Mouse (Mus musculus): ENCODE data around the gene Trim8.

Trim8 gene

GRCm38 (mm10) chr19:46504085-46504552 lies 2.6 kb downstream of the Trim8 start:
- 0% methylated on average over 4 of the region's 4 CpGs for WGBS

GRCm38 (mm10) chr19:46504822-46505417 lies 3.4 kb downstream of the Trim8 start:
- WGBS: 35% methylated on average over 9 of the region's 9 CpGs

- WGBS: 50% methylated on average over 8 of the region's 8 CpGs
These were observed 4.3 kb downstream of the Trim8 start for GRCm38 (mm10) chr19:46505646-46506371.

GRCm38 (mm10) chr19:46506372-46506717 lies 4.8 kb downstream of the Trim8 start:
- 24% methylated on average over 3 of the region's 3 CpGs for WGBS

- 41% methylated on average over 8 of the region's 8 CpGs for WGBS
These were observed 5.7 kb downstream of the Trim8 start for GRCm38 (mm10) chr19:46507181-46507581.

GRCm38 (mm10) chr19:46507806-46508205 lies 6.3 kb downstream of the Trim8 start:
- 39% methylated on average over 1 of the region's 1 CpGs for WGBS

DNA sequence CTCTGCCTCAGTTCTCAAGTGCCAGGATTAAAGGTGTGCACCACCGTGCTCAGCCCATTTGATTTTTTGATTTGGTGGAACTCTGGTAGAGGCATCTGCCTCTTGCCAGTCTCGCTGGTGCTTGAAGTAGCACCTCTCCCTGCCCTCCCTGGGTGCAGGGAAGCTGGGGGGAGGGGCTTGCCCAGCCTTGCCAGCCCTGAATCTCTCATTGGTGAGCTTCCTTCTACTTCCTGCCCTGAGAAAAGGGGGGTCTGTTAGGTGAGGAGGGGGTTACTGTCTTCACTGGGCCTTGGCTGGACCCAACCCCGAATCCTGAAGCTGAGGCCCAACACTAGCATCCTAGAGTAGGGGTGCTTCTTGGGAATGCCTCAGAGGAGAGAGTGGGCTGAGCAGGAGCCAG lies 7.2 kb downstream of the Trim8 start:
- 49% methylated on average over 3 of the region's 3 CpGs for WGBS

DNA sequence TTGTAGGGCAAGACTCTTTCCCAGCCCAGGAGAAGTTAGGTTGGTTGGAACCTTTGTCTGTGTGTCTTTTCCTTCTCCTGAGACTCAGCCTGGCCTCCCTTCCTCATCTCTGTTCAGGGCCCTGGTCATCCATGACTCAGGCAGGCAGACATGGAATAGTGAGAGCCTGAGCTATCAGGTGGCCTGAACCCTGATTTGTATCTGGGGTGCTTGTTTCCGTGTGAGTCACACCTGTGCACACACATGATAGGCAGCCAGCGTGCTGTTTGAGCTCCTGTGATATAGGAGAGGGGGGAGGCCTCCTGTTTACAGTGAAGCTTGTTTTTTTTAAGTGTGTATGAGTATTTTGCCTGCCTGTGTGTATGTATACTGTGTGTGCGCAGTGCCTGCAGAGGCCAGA lies 7.7 kb downstream of the Trim8 start:
- WGBS: 70% methylated on average over 3 of the region's 3 CpGs

DNA sequence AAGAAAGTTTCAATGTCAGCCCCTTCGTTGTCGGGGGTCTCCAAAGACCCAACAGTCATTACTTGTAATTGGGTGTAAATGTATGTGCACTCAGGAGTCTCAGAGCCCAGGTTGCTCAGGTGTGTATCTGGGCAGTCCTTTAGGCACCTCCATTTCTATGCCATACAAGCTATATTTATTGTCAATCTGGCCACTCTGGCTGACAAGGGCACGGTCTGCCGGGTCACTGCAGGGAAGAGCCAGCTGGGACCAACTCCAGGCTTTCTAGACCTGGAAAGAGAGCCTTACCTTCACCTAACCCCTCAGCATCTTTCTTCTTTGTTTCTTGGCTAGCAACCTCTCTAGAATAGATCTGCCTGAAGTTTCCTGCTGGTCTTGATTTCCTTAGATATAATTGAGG lies 8.2 kb downstream of the Trim8 start:
- WGBS: 62% methylated on average over 4 of the region's 4 CpGs

GRCm38 (mm10) chr19:46510401-46510800 lies 8.9 kb downstream of the Trim8 start:
- WGBS: 50% methylated on average over 5 of the region's 5 CpGs

DNA sequence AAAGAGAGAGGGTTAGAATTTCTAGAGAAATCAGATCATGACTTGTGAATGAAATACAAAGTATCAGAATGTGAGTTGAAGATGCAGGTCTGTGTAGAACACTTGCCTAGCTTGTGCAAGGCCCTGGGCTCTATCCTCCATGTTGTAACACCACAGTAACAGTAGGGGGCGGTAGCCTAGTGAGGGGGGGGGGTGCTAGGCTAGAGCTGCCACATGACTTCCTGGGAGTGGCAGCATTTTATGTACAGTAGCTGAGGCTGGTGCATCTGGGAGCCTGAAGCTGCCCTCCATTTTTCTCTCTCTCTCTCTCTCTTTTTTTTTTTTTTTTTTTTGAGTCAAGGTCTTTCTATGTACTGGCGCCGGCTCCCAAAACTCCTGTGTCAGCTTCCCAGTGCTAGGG lies 9.3 kb downstream of the Trim8 start:
- 46% methylated on average over 3 of the region's 3 CpGs for WGBS

DNA sequence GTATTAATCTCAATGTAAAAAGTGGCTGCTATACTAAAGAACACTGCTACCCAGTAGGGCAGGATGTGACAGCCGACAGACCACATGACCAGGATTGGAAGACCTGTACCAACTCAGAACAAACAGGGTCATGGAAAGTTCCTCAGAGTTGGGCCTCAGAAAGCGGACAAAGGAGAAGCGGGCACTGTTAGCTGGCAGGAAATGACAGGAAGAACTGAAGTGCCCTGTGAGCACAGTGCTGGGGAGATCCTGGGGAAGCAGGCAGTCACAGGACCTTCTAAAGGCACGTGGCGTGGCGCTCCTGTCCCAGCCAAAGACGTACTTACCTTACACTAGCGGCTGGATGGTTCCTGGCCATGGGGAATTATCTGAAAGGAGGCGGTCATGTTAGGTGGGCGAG lies 9.8 kb downstream of the Trim8 start:
- 61% methylated on average over 10 of the region's 10 CpGs for WGBS

GRCm38 (mm10) chr19:46514387-46514786 lies 12.9 kb downstream of the Trim8 start:
- WGBS: 80% methylated on average over 12 of the region's 12 CpGs

DNA sequence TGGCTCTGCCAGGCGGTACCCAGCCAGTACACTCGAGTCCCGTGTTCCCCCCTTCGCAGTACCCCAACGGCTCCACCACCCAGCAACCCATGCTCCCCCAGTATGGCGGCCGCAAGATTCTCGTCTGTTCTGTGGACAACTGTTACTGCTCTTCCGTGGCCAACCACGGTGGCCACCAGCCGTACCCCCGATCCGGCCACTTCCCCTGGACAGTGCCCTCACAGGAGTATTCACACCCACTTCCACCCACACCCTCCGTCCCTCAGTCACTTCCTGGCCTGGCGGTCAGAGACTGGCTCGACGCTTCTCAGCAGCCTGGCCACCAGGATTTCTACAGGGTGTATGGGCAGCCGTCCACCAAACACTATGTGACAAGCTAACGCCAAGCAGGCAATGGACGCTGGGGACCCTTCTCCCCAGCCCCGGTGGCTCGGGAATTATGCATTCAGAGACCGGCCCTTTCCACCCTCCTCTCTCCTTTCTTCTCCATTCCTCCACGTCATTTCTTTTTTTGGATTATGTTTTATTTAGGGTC lies 13.9 kb downstream of the Trim8 start:
- WGBS: 77% methylated on average over 24 of the region's 24 CpGs

DNA sequence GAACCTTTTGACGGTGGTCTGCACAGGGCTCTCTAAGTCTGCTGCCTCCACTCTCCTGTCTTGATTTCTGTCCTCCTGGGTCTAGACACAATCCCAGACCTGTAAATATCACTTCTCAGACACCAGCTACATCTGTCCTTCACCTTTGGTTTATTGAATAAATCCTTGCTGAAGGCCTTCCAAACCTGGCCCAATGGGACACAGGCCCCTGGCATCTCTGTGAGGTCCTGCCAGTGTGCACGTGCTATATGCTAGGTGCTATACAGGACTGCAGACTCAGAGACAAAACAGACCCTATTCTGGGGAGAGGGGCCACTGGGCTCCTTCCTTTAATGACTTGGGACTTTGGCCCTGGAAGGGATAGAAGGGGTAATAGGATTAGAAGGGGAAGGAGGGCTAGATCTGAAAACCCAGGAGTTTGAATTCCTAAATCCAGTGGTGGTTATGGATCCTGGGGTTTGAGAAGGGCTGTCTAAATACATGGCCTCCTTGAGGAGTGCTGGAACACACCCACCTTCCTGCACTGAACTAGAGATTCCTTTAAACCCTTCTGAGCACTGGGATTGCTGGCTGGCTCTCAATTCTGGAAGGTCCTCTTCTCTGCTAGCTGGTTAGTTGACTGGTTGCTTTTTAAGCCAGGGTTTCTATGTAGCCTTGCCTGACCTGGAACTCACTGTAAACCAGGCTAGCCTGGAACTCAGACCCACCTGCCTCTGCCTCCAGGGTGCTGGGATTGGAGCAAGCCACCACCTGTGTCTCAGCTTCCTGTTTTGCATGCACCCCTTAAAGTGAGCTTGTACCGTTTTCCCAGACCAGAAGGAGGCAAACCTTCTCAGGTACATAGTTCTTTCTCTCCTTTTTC lies 15.4 kb downstream of the Trim8 start:
- 61% methylated on average over 3 of the region's 3 CpGs for WGBS

- 27% methylated on average over 14 of the region's 14 CpGs for WGBS
These were observed 16.2 kb downstream of the Trim8 start for GRCm38 (mm10) chr19:46517529-46518351.

DNA sequence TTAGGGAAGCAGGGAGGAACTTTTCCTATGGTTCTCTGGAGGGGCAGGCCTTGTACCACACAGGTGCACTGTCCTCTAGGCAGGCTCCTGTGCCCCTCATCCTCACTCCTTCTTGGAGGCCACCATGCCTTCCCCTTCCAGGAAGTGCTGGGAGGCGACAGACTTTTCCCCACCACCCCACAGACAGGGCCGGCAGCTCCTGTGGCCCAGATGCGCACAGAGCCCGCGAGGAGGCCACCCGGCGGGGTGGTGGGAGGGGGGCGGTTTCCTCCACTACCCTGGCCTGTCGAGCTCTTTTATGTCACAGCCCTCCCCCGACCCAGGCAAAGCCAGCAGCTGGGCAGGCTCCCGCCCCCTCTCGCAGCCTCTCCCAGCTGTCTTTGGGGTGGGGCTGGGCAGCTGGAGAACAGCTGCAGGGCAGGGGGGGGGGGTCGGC lies 16.9 kb downstream of the Trim8 start:
- 3% methylated on average over 13 of the region's 13 CpGs for WGBS

DNA sequence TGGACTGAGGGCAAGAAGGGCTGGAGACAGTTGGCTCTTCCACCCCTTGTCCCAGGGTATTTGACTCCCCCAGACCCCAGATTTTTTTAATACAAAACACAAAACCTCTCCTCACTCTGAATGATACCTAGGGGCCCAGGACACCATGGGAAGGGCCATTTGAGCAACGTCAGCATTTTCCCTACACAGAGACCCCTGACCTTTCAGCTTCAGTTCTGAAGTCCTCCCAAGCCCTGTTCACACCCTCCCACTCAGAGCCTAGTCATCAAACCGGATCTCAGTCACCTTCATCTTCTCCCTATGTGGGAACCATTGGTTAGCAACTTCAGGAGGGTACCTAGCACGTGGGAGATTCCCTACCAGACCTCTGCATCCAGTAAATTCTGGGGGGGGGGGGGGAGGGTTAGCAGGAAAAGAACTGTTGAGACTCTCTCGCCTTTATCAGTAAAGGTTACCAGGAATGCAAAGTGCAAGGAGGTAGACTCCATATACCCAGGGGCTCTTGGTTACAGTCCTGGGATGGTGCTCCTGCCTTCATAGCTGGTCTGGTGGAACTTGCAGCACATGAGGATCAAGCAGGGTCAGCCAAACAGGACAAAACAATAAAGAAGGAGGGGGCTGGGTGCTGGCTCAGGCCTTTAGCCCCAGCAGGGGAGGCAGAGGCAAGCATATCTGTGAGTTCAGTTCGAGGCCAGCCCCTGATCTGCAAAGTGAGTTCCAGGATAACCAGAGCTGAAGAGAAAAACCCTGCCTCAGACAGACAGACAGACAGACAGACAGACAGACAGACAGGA lies 17.5 kb downstream of the Trim8 start:
- WGBS: 37% methylated on average over 5 of the region's 5 CpGs

- 55% methylated on average over 15 of the region's 15 CpGs for WGBS
These were observed 21.0 kb downstream of the Trim8 start for GRCm38 (mm10) chr19:46522433-46523044.

- 12% methylated on average over 20 of the region's 20 CpGs for WGBS
These were observed 22.1 kb downstream of the Trim8 start for GRCm38 (mm10) chr19:46523480-46524151.
